Mouse (Mus musculus): ENCODE results near the gene Ccdc136. TPM values are rescaled to one million over a fixed set of nuclear protein-coding genes. Genes with fewer than 3 reads are reported as not detected.

Gene Ccdc136
- total and polyA plus RNA-seq, 3 experiments = 0.22 TPM; not detected in 2

- peak; percentile 15; the same call in 1 of the 2 replicates for TF ChIP-seq E2F4 (IDR thresholded peaks at IDR 0.05; ENCODE audit: borderline replicate concordance, low read depth, low read length)
- TF ChIP-seq JUND (IDR thresholded peaks at IDR 0.05; ENCODE audit: low read depth, low read length) = no peak
- no peak; the same call in 1 of the 2 replicates for TF ChIP-seq MXI1 (IDR thresholded peaks at IDR 0.05; ENCODE audit: low read depth, low read length)
- no peak for TF ChIP-seq ZC3H11A (IDR thresholded peaks at IDR 0.05; ENCODE audit: low read depth, low read length)
- TF ChIP-seq UBTF (IDR thresholded peaks at IDR 0.05; ENCODE audit: borderline replicate concordance, insufficient read depth, low read depth, low read length) = peak; percentile 39; the same call in 1 of the 2 replicates
- no peak; the same call in 1 of the 2 replicates for TF ChIP-seq MAZ (IDR thresholded peaks at IDR 0.05; ENCODE audit: low read depth, low read length)
- TF ChIP-seq MYC (IDR thresholded peaks at IDR 0.05; ENCODE audit: low read depth, low read length) = no peak
These were observed 48.3 kb upstream of the Ccdc136 start, which contains the start of gene Calu (continued) for GRCm38 (mm10) chr6:29347665-29348370.

GRCm38 (mm10) chr6:29348371-29348724 is 47.8 kb upstream of the Ccdc136 start:
- peak overlapping the region; percentile 82 to 95 for H3K4me3 ChIP-seq (ENCODE audit: control insufficient read depth in 1 of 2, insufficient read depth in 1 of 2, low read depth in 2 of 2, low read length in 2 of 2)
- peaks cover 32% of the 10 kb centered on the region for H3K79me2 ChIP-seq (ENCODE audit: control insufficient read depth, insufficient read depth, low read length, poor library complexity)
- TF ChIP-seq USF2 (IDR thresholded peaks at IDR 0.05; ENCODE audit: borderline replicate concordance in 1 of 2, insufficient read depth in 1 of 2, low read depth in 1 of 2, low read length in 2 of 2) (no peak), CTCF (IDR thresholded peaks at IDR 0.05 in 2 of 3, conservative IDR thresholded peaks at IDR 0.05 in 1 of 3; ENCODE audit: control insufficient read depth in 1 of 3, insufficient read depth in 1 of 3, low read depth in 2 of 3, low read length in 3 of 3, poor library complexity in 1 of 3, severe bottlenecking in 1 of 3) (no peak), POLR2A (IDR thresholded peaks at IDR 0.05; ENCODE audit: control insufficient read depth in 1 of 2, insufficient read depth in 1 of 2, low read depth in 1 of 2, low read length in 2 of 2, poor library complexity in 1 of 2) (no peak), BHLHE40 (IDR thresholded peaks at IDR 0.05; ENCODE audit: borderline replicate concordance, low read depth, low read length) (no peak), SIN3A (IDR thresholded peaks at IDR 0.05; ENCODE audit: low read length) (peak; percentile 16; the same call in 1 of the 2 replicates), E2F4 (IDR thresholded peaks at IDR 0.05; ENCODE audit: borderline replicate concordance, low read depth, low read length) (no peak), UBTF (IDR thresholded peaks at IDR 0.05; ENCODE audit: borderline replicate concordance, insufficient read depth, low read depth, low read length) (no peak), MAZ (IDR thresholded peaks at IDR 0.05; ENCODE audit: low read depth, low read length) (0 out of 2 replicates have a peak, but pooled peaks have one; percentile 29), MAFK (IDR thresholded peaks at IDR 0.05; ENCODE audit: borderline replicate concordance, low read depth, low read length) (no peak), KAT2A (conservative IDR thresholded peaks at IDR 0.05; ENCODE audit: low read depth, low read length) (no peak)
- H3K36me3 ChIP-seq (ENCODE audit: control insufficient read depth in 1 of 2, insufficient read depth in 2 of 2, low read length in 2 of 2) = peaks cover 0 to 22% of the 10 kb centered on the region in 2 experiments; a peak in 3 of 4 replicates
- no peak for DNase-seq (ENCODE audit: low read depth, low spot score)
- peak overlapping the region; percentile 90 for H3K9ac ChIP-seq (ENCODE audit: control insufficient read depth, low read depth, low read length, poor library complexity, severe bottlenecking)
- H3K4me1 ChIP-seq (ENCODE audit: control insufficient read depth in 1 of 2, insufficient read depth in 2 of 2, low read length in 2 of 2) = peaks cover 10 to 16% of the 10 kb centered on the region in 2 experiments
- peaks cover 4 to 6% of the 10 kb centered on the region in 2 experiments for H3K27me3 ChIP-seq (ENCODE audit: control insufficient read depth in 1 of 2, insufficient read depth in 2 of 2, low read length in 2 of 2)
- H3K9me3 ChIP-seq (replicated peaks; ENCODE audit: insufficient read depth, low read length) = no peaks in the 10 kb centered on the region
- peak overlapping the region; percentile 46; the same call in 1 of the 2 replicates for H3K27ac ChIP-seq (ENCODE audit: control insufficient read depth, low read depth, low read length)

- H3K27ac ChIP-seq (ENCODE audit: control insufficient read depth, low read depth, low read length) = no peak overlapping the region
- H3K9ac ChIP-seq (ENCODE audit: control insufficient read depth, low read depth, low read length, poor library complexity, severe bottlenecking) = no peak overlapping the region
- peaks cover 10 to 16% of the 10 kb centered on the region in 2 experiments for H3K4me1 ChIP-seq (ENCODE audit: control insufficient read depth in 1 of 2, insufficient read depth in 2 of 2, low read length in 2 of 2)
- TF ChIP-seq POLR2AphosphoS5 (IDR thresholded peaks at IDR 0.05; ENCODE audit: borderline replicate concordance, low read depth, low read length) = no peak
- no peak for TF ChIP-seq ETS1 (IDR thresholded peaks at IDR 0.05; ENCODE audit: low read depth, low read length)
- TF ChIP-seq POLR2AphosphoS2 (IDR thresholded peaks at IDR 0.05; ENCODE audit: low read length) = no peak
- 0 out of 2 replicates have a peak, but pooled peaks have one; percentile 19 for TF ChIP-seq SIN3A (IDR thresholded peaks at IDR 0.05; ENCODE audit: low read length)
- TF ChIP-seq E2F4 (IDR thresholded peaks at IDR 0.05; ENCODE audit: borderline replicate concordance, low read depth, low read length) = no peak
- TF ChIP-seq ZC3H11A (IDR thresholded peaks at IDR 0.05; ENCODE audit: low read depth, low read length) = no peak
- no peak for TF ChIP-seq HCFC1 (IDR thresholded peaks at IDR 0.05; ENCODE audit: low read depth, low read length)
- no peak for TF ChIP-seq USF1 (IDR thresholded peaks at IDR 0.05; ENCODE audit: low read depth, low read length)
- no peak for TF ChIP-seq CHD2 (IDR thresholded peaks at IDR 0.05; ENCODE audit: low read length)
- TF ChIP-seq TCF12 (IDR thresholded peaks at IDR 0.05; ENCODE audit: low read depth, low read length) = no peak
- peak; percentile 35 for TF ChIP-seq SMC3 (IDR thresholded peaks at IDR 0.05; ENCODE audit: low read depth, low read length)
- no peak for TF ChIP-seq TBP (IDR thresholded peaks at IDR 0.05; ENCODE audit: low read depth, low read length)
- peak; percentile 14 for TF ChIP-seq RAD21 (IDR thresholded peaks at IDR 0.05; ENCODE audit: low read depth, low read length)
- no peak for TF ChIP-seq JUND (IDR thresholded peaks at IDR 0.05; ENCODE audit: low read depth, low read length)
- peak in 2 of 3 experiments; percentile 44 to 53; a peak in 4 of 6 replicates for TF ChIP-seq CTCF (IDR thresholded peaks at IDR 0.05 in 2 of 3, conservative IDR thresholded peaks at IDR 0.05 in 1 of 3; ENCODE audit: control insufficient read depth in 1 of 3, insufficient read depth in 1 of 3, low read depth in 2 of 3, low read length in 3 of 3, poor library complexity in 1 of 3, severe bottlenecking in 1 of 3)
- no peak for TF ChIP-seq KAT2A (conservative IDR thresholded peaks at IDR 0.05; ENCODE audit: low read depth, low read length)
- no peak for TF ChIP-seq BHLHE40 (IDR thresholded peaks at IDR 0.05; ENCODE audit: borderline replicate concordance, low read depth, low read length)
- TF ChIP-seq MAX (IDR thresholded peaks at IDR 0.05; ENCODE audit: low read length) = no peak
- peaks cover 2 to 22% of the 10 kb centered on the region in 2 experiments for H3K36me3 ChIP-seq (ENCODE audit: control insufficient read depth in 1 of 2, insufficient read depth in 2 of 2, low read length in 2 of 2)
- peaks cover 42% of the 10 kb centered on the region for H3K79me2 ChIP-seq (ENCODE audit: control insufficient read depth, insufficient read depth, low read length, poor library complexity)
- H3K27me3 ChIP-seq (ENCODE audit: control insufficient read depth in 1 of 2, insufficient read depth in 2 of 2, low read length in 2 of 2) = no peaks in the 10 kb centered on the region
- H3K4me3 ChIP-seq (ENCODE audit: control insufficient read depth in 1 of 2, insufficient read depth in 1 of 2, low read depth in 2 of 2, low read length in 2 of 2) = no peak overlapping the region
- no peaks in the 10 kb centered on the region for H3K9me3 ChIP-seq (replicated peaks; ENCODE audit: insufficient read depth, low read length)
- DNase-seq (ENCODE audit: low read depth, low spot score) = peak; percentile 62
These were observed 44.5 kb upstream of the Ccdc136 start for GRCm38 (mm10) chr6:29351613-29352012.
